Mouse (Mus musculus): ENCODE results near the gene Mrgpra6. TPM values are rescaled to one million over a fixed set of nuclear protein-coding genes. Genes with fewer than 3 reads are reported as not detected.

The Mrgpra6 gene
- polyA plus RNA-seq (2016; fragmentation: Nextera tagmentation; extraction: Ambion mirVana): not detected in 2 replicates

GRCm38 (mm10) chr7:47204830-47205229, at the start of gene Mrgpra6:
Mrgpra6 (minus strand) TSS chr7:47204920.
- Histone ChIP-seq H3K9ac (replicated peaks) (no peak within 1 kb of the TSS), H3K27ac (no peak within 1 kb of the TSS), H3K4me3 (replicated peaks) (no peak within 1 kb of the TSS), H3K9me3 (no peaks in the 10 kb centered on the region), H3K4me2 (no peak within 1 kb of the TSS), H3K27me3 (no peaks in the 10 kb centered on the region), H3K36me3 (no peaks in the 10 kb centered on the region), H3K4me1 (replicated peaks) (no peaks in the 10 kb centered on the region)
- WGBS: 65% methylated on average over 4 of the region's 4 CpGs
- ATAC-seq (ENCODE audit: insufficient number of reproducible peaks, insufficient read depth, low FRiP score, low TSS enrichment, low read depth): no peak

DNA sequence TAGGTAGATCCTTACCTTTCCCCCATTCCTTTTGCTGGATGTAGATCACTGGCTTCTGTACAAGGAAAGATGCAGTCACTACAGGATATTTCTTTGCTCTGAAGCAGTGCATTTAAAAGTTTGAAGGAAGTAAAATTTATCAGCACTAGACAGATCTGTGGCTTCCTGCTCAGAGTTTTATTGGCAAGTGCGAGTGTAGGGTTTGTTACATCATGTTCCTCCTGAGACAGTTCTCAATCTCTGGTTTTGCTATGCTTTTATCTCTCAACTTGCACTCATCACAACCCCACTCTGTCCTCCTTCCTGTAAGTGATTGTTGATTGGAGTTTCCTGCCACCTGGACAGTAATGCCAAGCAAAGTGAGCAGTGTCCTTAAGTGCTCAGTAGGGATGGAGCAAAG, 48.0 kb upstream of the Mrgpra6 start, which contains the start of gene Mrgpra9:
Mrgpra9 (minus strand) TSS at position 79 of the 400 bp plus-strand sequence.
- 68% methylated on average over 1 of the region's 1 CpGs for WGBS
- H3K27me3 ChIP-seq: no peaks in the 10 kb centered on the region
- H3K9ac ChIP-seq (replicated peaks): no peak within 1 kb of the TSS
- H3K9me3 ChIP-seq: 0 out of 2 replicates have a peak, but pooled peaks cover 3% of the 10 kb centered on the region
- no peak within 1 kb of the TSS for H3K4me3 ChIP-seq (replicated peaks)
- no peak within 1 kb of the TSS for H3K4me2 ChIP-seq
- no peaks in the 10 kb centered on the region for H3K36me3 ChIP-seq
- H3K27ac ChIP-seq: no peak within 1 kb of the TSS
- H3K4me1 ChIP-seq (replicated peaks): no peaks in the 10 kb centered on the region
- ATAC-seq (ENCODE audit: insufficient number of reproducible peaks, insufficient read depth, low FRiP score, low TSS enrichment, low read depth): no peak

DNA sequence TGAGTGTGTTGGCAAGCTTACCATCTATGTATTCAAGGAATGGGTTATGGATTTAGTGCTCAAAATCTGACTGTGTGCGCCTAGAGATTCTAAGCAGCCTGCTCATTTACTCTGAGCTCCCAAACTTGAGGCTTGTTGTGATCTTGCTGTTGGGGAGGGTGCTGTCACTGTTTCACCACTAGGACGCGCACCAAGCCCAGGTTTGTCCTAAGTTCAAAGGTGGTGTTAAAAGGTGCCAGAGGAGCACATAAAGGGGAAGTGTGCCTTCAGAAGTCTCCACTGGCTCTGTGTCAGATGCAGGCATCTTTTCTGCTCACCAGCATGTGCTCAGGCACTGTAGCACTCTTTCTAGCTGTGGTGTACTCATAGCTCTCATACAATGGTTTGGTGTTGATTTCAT, 39.9 kb upstream of the Mrgpra6 start:
- H3K27me3 ChIP-seq: no peaks in the 10 kb centered on the region
- no peak overlapping the region for H3K9ac ChIP-seq (replicated peaks)
- no peaks in the 10 kb centered on the region for H3K4me1 ChIP-seq (replicated peaks)
- 0 out of 2 replicates have a peak, but pooled peaks cover 6% of the 10 kb centered on the region for H3K9me3 ChIP-seq
- no peak for ATAC-seq (ENCODE audit: insufficient number of reproducible peaks, insufficient read depth, low FRiP score, low TSS enrichment, low read depth)
- no peak overlapping the region for H3K4me3 ChIP-seq (replicated peaks)
- no peak overlapping the region for H3K4me2 ChIP-seq
- no peak overlapping the region for H3K27ac ChIP-seq
- no peaks in the 10 kb centered on the region for H3K36me3 ChIP-seq
- 58% methylated on average over 3 of the region's 3 CpGs for WGBS

DNA sequence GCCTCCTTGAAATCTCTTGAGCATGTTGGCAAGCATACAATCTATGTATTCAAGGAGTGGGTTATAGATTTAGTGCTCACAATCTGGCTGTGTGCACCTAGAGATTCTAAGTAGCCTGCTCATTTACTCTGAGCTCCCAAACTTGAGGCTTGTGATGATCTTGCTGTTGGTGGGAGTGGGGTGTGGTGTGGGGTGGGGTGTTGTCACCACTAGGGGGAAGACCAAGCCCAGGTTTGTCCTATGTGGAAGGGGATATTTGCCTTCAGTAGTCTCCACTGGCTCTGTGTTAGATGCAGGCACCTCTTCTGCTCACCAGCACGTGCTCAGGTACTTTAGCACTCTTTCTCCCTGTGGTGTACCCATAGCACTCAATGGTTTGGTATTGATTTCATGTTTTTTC, 9.4 kb downstream of the Mrgpra6 start:
- WGBS: 56% methylated on average over 1 of the region's 1 CpGs
- Histone ChIP-seq H3K4me1 (replicated peaks) (no peaks in the 10 kb centered on the region), H3K9me3 (peaks cover 7% of the 10 kb centered on the region; the same call in 1 of the 2 replicates), H3K4me2 (no peak overlapping the region), H3K36me3 (no peaks in the 10 kb centered on the region), H3K27me3 (no peaks in the 10 kb centered on the region), H3K4me3 (replicated peaks) (no peak overlapping the region), H3K27ac (no peak overlapping the region), H3K9ac (replicated peaks) (no peak overlapping the region)
- no peak for ATAC-seq (ENCODE audit: insufficient number of reproducible peaks, insufficient read depth, low FRiP score, low TSS enrichment, low read depth)

- Histone ChIP-seq H3K9me3 (no peaks in the 10 kb centered on the region), H3K9ac (replicated peaks) (no peak overlapping the region), H3K4me2 (no peak overlapping the region), H3K4me3 (replicated peaks) (no peak overlapping the region), H3K27me3 (no peaks in the 10 kb centered on the region), H3K4me1 (replicated peaks) (no peaks in the 10 kb centered on the region), H3K27ac (no peak overlapping the region), H3K36me3 (no peaks in the 10 kb centered on the region)
- ATAC-seq (ENCODE audit: insufficient number of reproducible peaks, insufficient read depth, low FRiP score, low TSS enrichment, low read depth): no peak
- WGBS: 78% methylated on average over 5 of the region's 5 CpGs
Measured at GRCm38 (mm10) chr7:47170814-47171213, 33.9 kb downstream of the Mrgpra6 start.

GRCm38 (mm10) chr7:47165028-47165427, 39.7 kb downstream of the Mrgpra6 start:
- Histone ChIP-seq H3K4me3 (replicated peaks) (no peak overlapping the region), H3K9ac (replicated peaks) (no peak overlapping the region), H3K27me3 (no peaks in the 10 kb centered on the region), H3K4me1 (replicated peaks) (no peaks in the 10 kb centered on the region), H3K9me3 (no peaks in the 10 kb centered on the region), H3K27ac (no peak overlapping the region), H3K36me3 (no peaks in the 10 kb centered on the region), H3K4me2 (no peak overlapping the region)
- ATAC-seq (ENCODE audit: insufficient number of reproducible peaks, insufficient read depth, low FRiP score, low TSS enrichment, low read depth): no peak
- 79% methylated on average over 4 of the region's 4 CpGs for WGBS

GRCm38 (mm10) chr7:47163203-47163602, 41.5 kb downstream of the Mrgpra6 start:
- Histone ChIP-seq H3K36me3 (no peaks in the 10 kb centered on the region), H3K9ac (replicated peaks) (no peak overlapping the region), H3K27me3 (no peaks in the 10 kb centered on the region), H3K4me2 (no peak overlapping the region), H3K4me3 (replicated peaks) (no peak overlapping the region), H3K27ac (no peak overlapping the region), H3K9me3 (no peaks in the 10 kb centered on the region), H3K4me1 (replicated peaks) (no peaks in the 10 kb centered on the region)
- 72% methylated on average over 4 of the region's 4 CpGs for WGBS
- no peak for ATAC-seq (ENCODE audit: insufficient number of reproducible peaks, insufficient read depth, low FRiP score, low TSS enrichment, low read depth)

DNA sequence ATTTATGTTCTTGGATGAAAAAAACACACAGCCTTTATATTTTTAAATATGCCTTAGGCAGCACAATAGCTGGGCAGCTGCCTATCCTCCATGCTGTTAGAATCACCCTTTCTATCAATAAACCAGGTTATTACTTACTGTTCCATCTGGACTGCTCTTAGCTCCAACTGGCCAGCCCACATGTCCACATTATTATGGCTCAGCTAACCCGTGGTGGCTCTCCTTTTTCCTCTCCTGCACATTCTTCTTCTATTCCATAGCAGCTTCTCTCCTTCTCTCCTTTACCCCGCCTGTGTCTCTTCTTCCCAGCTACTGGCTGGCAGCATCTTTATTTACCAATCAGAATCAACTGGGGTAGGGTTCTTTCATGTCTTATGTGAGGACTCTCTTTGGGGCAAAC, 46.3 kb downstream of the Mrgpra6 start:
- Histone ChIP-seq H3K36me3 (no peaks in the 10 kb centered on the region), H3K4me2 (no peak overlapping the region), H3K9me3 (peaks cover 6% of the 10 kb centered on the region; the same call in 1 of the 2 replicates), H3K27ac (no peak overlapping the region), H3K9ac (replicated peaks) (no peak overlapping the region), H3K4me3 (replicated peaks) (no peak overlapping the region), H3K4me1 (replicated peaks) (no peaks in the 10 kb centered on the region), H3K27me3 (no peaks in the 10 kb centered on the region)
- WGBS: 65% methylated on average over 2 of the region's 2 CpGs
- no peak for ATAC-seq (ENCODE audit: insufficient number of reproducible peaks, insufficient read depth, low FRiP score, low TSS enrichment, low read depth)

- ATAC-seq (ENCODE audit: insufficient number of reproducible peaks, insufficient read depth, low FRiP score, low TSS enrichment, low read depth): no peak
- no peaks in the 10 kb centered on the region for H3K4me1 ChIP-seq (replicated peaks)
- whole genome bisulfite sequencing: 88% methylated on average over 9 of the region's 9 CpGs
- no peak overlapping the region for H3K27ac ChIP-seq
- H3K4me3 ChIP-seq (replicated peaks): no peak overlapping the region
- H3K4me2 ChIP-seq: no peak overlapping the region
- H3K9ac ChIP-seq (replicated peaks): no peak overlapping the region
- no peaks in the 10 kb centered on the region for H3K36me3 ChIP-seq
- H3K9me3 ChIP-seq: peaks cover 6% of the 10 kb centered on the region; the same call in 1 of the 2 replicates
- H3K27me3 ChIP-seq: no peaks in the 10 kb centered on the region
Measured at GRCm38 (mm10) chr7:47157743-47158142, 47.0 kb downstream of the Mrgpra6 start.

DNA sequence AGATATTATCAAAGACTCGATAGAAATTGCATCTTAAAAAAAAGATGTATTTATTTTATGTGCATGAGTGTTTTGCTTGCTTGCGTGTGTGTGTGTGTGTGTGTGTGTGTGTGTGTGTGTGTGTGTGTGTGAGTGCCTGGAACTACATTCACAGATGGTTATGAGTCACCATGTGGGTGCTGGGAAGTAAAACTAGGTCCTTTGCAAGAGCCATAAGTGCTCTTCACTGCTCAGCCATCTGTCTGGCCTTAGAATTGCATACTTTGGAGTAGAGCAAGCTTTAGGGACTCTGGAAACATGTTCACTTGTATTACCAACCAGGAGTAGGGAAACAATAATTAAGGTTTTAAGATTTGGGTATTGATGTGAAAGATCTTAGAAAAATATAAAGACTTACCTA, 48.9 kb downstream of the Mrgpra6 start:
- Histone ChIP-seq H3K27me3 (no peaks in the 10 kb centered on the region), H3K9me3 (peaks cover 6% of the 10 kb centered on the region; the same call in 1 of the 2 replicates), H3K27ac (no peak overlapping the region), H3K4me1 (replicated peaks) (no peaks in the 10 kb centered on the region), H3K9ac (replicated peaks) (no peak overlapping the region), H3K36me3 (no peaks in the 10 kb centered on the region), H3K4me3 (replicated peaks) (no peak overlapping the region), H3K4me2 (no peak overlapping the region)
- ATAC-seq (ENCODE audit: insufficient number of reproducible peaks, insufficient read depth, low FRiP score, low TSS enrichment, low read depth): no peak
- WGBS: 82% methylated on average over 2 of the region's 2 CpGs

DNA sequence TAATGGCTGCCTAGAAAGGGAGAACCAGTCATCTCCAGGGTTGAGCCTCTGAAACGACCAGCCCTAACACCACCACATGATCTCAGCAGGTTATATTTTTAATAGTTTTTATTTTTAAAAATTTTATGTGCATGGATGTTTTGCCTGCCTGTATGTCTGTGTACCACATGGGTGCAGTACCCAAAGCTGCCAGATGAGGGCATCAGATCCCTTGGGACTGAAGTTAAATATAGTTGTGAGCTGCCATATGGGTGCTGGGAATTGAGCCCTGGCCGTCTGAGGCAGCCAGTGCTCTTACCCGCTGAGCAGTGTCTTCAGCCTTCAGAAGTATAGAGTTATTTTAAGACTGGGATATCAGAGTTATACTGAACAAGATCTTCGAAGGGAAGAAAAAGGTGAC, 49.3 kb downstream of the Mrgpra6 start:
- Histone ChIP-seq H3K27ac (no peak overlapping the region), H3K4me2 (no peak overlapping the region), H3K36me3 (no peaks in the 10 kb centered on the region), H3K9me3 (peaks cover 6% of the 10 kb centered on the region; the same call in 1 of the 2 replicates), H3K9ac (replicated peaks) (no peak overlapping the region), H3K4me3 (replicated peaks) (no peak overlapping the region), H3K27me3 (no peaks in the 10 kb centered on the region), H3K4me1 (replicated peaks) (no peaks in the 10 kb centered on the region)
- WGBS: 90% methylated on average over 4 of the region's 4 CpGs
- ATAC-seq (ENCODE audit: insufficient number of reproducible peaks, insufficient read depth, low FRiP score, low TSS enrichment, low read depth): no peak

- Histone ChIP-seq H3K9ac (replicated peaks) (no peak overlapping the region), H3K27me3 (no peaks in the 10 kb centered on the region), H3K4me1 (replicated peaks) (no peaks in the 10 kb centered on the region), H3K4me3 (replicated peaks) (no peak overlapping the region), H3K36me3 (no peaks in the 10 kb centered on the region), H3K4me2 (no peak overlapping the region), H3K27ac (no peak overlapping the region), H3K9me3 (peaks cover 2% of the 10 kb centered on the region; the same call in 1 of the 2 replicates)
- ATAC-seq (ENCODE audit: insufficient number of reproducible peaks, insufficient read depth, low FRiP score, low TSS enrichment, low read depth): no peak
- WGBS: 17% methylated on average over 11 of the region's 11 CpGs
Measured at GRCm38 (mm10) chr7:47150420-47151061, 54.2 kb downstream of the Mrgpra6 start.
